ENCODE assay signal across 21 mouse cellular contexts in genomic region chr2:69116767-69117166, GRCm38 (mm10). TPM values are rescaled to one million over a fixed set of nuclear protein-coding genes. Genes with fewer than 3 reads are reported as not detected.
DNase-seq lines count a peak whose midpoint lies in the region; ATAC-seq and TF ChIP-seq lines count a peak whose summit lies in the region.
"Had no signal": no experiment of that assay in that cellular context is flagged by ENCODE, and none has a peak within 500 bp of the region (broad histone marks: within the 10 kb centered on the region; RNA-seq: fewer than 3 reads in every experiment).

No protein-coding gene starts in this region.

- H3K27ac ChIP-seq in forebrain, embryonic 13.5 days, result no peak overlapping the region
- no peak overlapping the region for H3K27ac ChIP-seq in forebrain, embryonic 11.5 days (ENCODE audit: low read depth, low read length)
- H3K27ac ChIP-seq in hindbrain, postnatal 0 days, result no peak overlapping the region
- no peak overlapping the region for H3K27ac ChIP-seq in hindbrain, embryonic 11.5 days (ENCODE audit: low read depth, low read length)
- H3K27ac ChIP-seq in left cerebral cortex, adult 2 months, result no peak overlapping the region
- H3K27ac ChIP-seq: heart, embryonic 15.5 days; limb, embryonic 13.5 days; liver, embryonic 12.5 days; midbrain, embryonic 12.5 days; neural tube, embryonic 12.5 days had no signal

- DNase-seq in forebrain, embryonic 11.5 days (ENCODE audit: low spot score), result no peak
- peak; percentile 27 for DNase-seq in hindbrain, postnatal 0 days (ENCODE audit: low spot score)
- DNase-seq in hindbrain, embryonic 11.5 days (ENCODE audit: low spot score), result no peak
- DNase-seq in left cerebral cortex, postnatal 4 days, result peak; percentile 8
- DNase-seq in left cerebral cortex, adult 2 months (ENCODE audit: extremely low spot score in 1 of 2, low spot score in 2 of 2), result no peak
- DNase-seq in spleen, adult 18-20 months, result no peak
- DNase-seq: adrenal gland, postnatal 14 days; cerebellum, adult 9-10 months; gastrocnemius, postnatal 36 days; heart, postnatal 36 days; kidney, adult 2 months; kidney, postnatal 10 days; lung, adult 18-20 months; right cerebral cortex, postnatal 14 days had no signal

- H3K4me2 ChIP-seq in forebrain, embryonic 13.5 days, result no peak overlapping the region
- H3K4me2 ChIP-seq in forebrain, embryonic 11.5 days (ENCODE audit: low read depth, low read length, severe bottlenecking), result no peak overlapping the region
- no peak overlapping the region for H3K4me2 ChIP-seq in hindbrain, postnatal 0 days (ENCODE audit: low read depth, low read length)
- H3K4me2 ChIP-seq in hindbrain, embryonic 11.5 days (replicated peaks; ENCODE audit: low read depth, low read length), result no peak overlapping the region
- H3K4me2 ChIP-seq: heart, embryonic 15.5 days; limb, embryonic 13.5 days; liver, embryonic 12.5 days; midbrain, embryonic 12.5 days; neural tube, embryonic 12.5 days had no signal

- H3K4me3 ChIP-seq in forebrain, embryonic 13.5 days, result no peak overlapping the region
- H3K4me3 ChIP-seq in forebrain, embryonic 11.5 days (ENCODE audit: low read depth, low read length), result no peak overlapping the region
- H3K4me3 ChIP-seq in hindbrain, postnatal 0 days (ENCODE audit: low read length), result no peak overlapping the region
- H3K4me3 ChIP-seq in hindbrain, embryonic 11.5 days (ENCODE audit: low read depth, low read length), result no peak overlapping the region
- H3K4me3 ChIP-seq in left cerebral cortex, adult 2 months, result no peak overlapping the region
- H3K4me3 ChIP-seq: heart, embryonic 15.5 days; limb, embryonic 13.5 days; liver, embryonic 12.5 days; midbrain, embryonic 12.5 days; neural tube, embryonic 12.5 days had no signal

- intact Hi-C loops in left cerebral cortex, postnatal 4 days (cut with DNase I), result no loop called here
- intact Hi-C loops in left cerebral cortex, adult 2 months (cut with DNase I), result no loop called here

- WGBS in forebrain, embryonic 13.5 days, result 75% methylated on average over 4 of the region's 4 CpGs
- 84% methylated on average over 4 of the region's 4 CpGs for WGBS in forebrain, embryonic 11.5 days
- WGBS in hindbrain, postnatal 0 days, result 57% methylated on average over 4 of the region's 4 CpGs
- 82% methylated on average over 4 of the region's 4 CpGs for WGBS in hindbrain, embryonic 11.5 days

- H3K27me3 ChIP-seq in forebrain, embryonic 13.5 days, result no peaks in the 10 kb centered on the region
- H3K27me3 ChIP-seq in forebrain, embryonic 11.5 days (ENCODE audit: control insufficient read depth, insufficient read depth, low read length), result no peaks in the 10 kb centered on the region
- H3K27me3 ChIP-seq in hindbrain, postnatal 0 days (ENCODE audit: insufficient read depth, low read length), result no peaks in the 10 kb centered on the region
- no peaks in the 10 kb centered on the region for H3K27me3 ChIP-seq in hindbrain, embryonic 11.5 days (ENCODE audit: control insufficient read depth, insufficient read depth, low read length)
- H3K27me3 ChIP-seq: heart, embryonic 15.5 days; limb, embryonic 13.5 days; liver, embryonic 12.5 days; midbrain, embryonic 12.5 days; neural tube, embryonic 12.5 days had no signal

- TF ChIP-seq CTCF in hindbrain, postnatal 0 days (IDR thresholded peaks at IDR 0.05; ENCODE audit: low read depth), result no peak
- TF ChIP-seq CTCF in left cerebral cortex, adult 2 months (IDR thresholded peaks at IDR 0.05), result no peak

- H3K9me3 ChIP-seq in forebrain, embryonic 13.5 days (replicated peaks), result no peaks in the 10 kb centered on the region; the same call in 1 of the 2 replicates
- H3K9me3 ChIP-seq in forebrain, embryonic 11.5 days (ENCODE audit: control insufficient read depth, low read length), result no peaks in the 10 kb centered on the region; the same call in 1 of the 2 replicates
- no peaks in the 10 kb centered on the region for H3K9me3 ChIP-seq in hindbrain, postnatal 0 days (ENCODE audit: low read length)
- no peaks in the 10 kb centered on the region for H3K9me3 ChIP-seq in hindbrain, embryonic 11.5 days (ENCODE audit: control insufficient read depth, low read length)
- H3K9me3 ChIP-seq: heart, embryonic 15.5 days; midbrain, embryonic 12.5 days had no signal

- peak; percentile 66; the same call in 1 of the 2 replicates for ATAC-seq in forebrain, embryonic 13.5 days
- ATAC-seq in forebrain, embryonic 11.5 days (replicated peaks; ENCODE audit: low FRiP score), result no peak
- ATAC-seq in hindbrain, postnatal 0 days, result 0 out of 2 replicates have a peak, but pooled peaks have one; percentile 58
- ATAC-seq in hindbrain, embryonic 11.5 days (ENCODE audit: low FRiP score), result no peak
- ATAC-seq: CD4-positive, CD25-positive, alpha-beta regulatory T cell, adult 4 months; liver, embryonic 12.5 days had no signal

- H3K9ac ChIP-seq in forebrain, embryonic 13.5 days, result no peak overlapping the region
- H3K9ac ChIP-seq in forebrain, embryonic 11.5 days (ENCODE audit: low read length), result no peak overlapping the region
- no peak overlapping the region for H3K9ac ChIP-seq in hindbrain, postnatal 0 days (replicated peaks; ENCODE audit: low read length)
- no peak overlapping the region for H3K9ac ChIP-seq in hindbrain, embryonic 11.5 days (ENCODE audit: low read depth, low read length)
- H3K9ac ChIP-seq: heart, embryonic 15.5 days; limb, embryonic 13.5 days; liver, embryonic 12.5 days; midbrain, embryonic 12.5 days; neural tube, embryonic 12.5 days had no signal

- peaks cover 2% of the 10 kb centered on the region; the same call in 1 of the 2 replicates for H3K4me1 ChIP-seq in forebrain, embryonic 13.5 days
- H3K4me1 ChIP-seq in forebrain, embryonic 11.5 days (replicated peaks; ENCODE audit: control insufficient read depth, insufficient read depth, low read length), result no peaks in the 10 kb centered on the region
- no peaks in the 10 kb centered on the region for H3K4me1 ChIP-seq in hindbrain, postnatal 0 days (ENCODE audit: insufficient read depth, low read length)
- H3K4me1 ChIP-seq in hindbrain, embryonic 11.5 days (replicated peaks; ENCODE audit: control insufficient read depth, insufficient read depth, low read length), result no peaks in the 10 kb centered on the region
- H3K4me1 ChIP-seq: heart, embryonic 15.5 days; limb, embryonic 13.5 days; liver, embryonic 12.5 days; midbrain, embryonic 12.5 days had no signal

- H3K36me3 ChIP-seq in forebrain, embryonic 13.5 days (ENCODE audit: poor library complexity, severe bottlenecking), result peaks cover 7% of the 10 kb centered on the region; the same call in 1 of the 2 replicates
- no peaks in the 10 kb centered on the region for H3K36me3 ChIP-seq in forebrain, embryonic 11.5 days (ENCODE audit: control insufficient read depth, insufficient read depth, low read length)
- H3K36me3 ChIP-seq in hindbrain, postnatal 0 days (ENCODE audit: insufficient read depth, low read length), result no peaks in the 10 kb centered on the region
- no peaks in the 10 kb centered on the region for H3K36me3 ChIP-seq in hindbrain, embryonic 11.5 days (ENCODE audit: control insufficient read depth, insufficient read depth, low read length)
- H3K36me3 ChIP-seq: liver, embryonic 12.5 days had no signal

RNA-seq across cellular contexts. Expression of gene Nostrin, which starts 18.8 kb away (rescaled TPM):
- polyA plus RNA-seq in forebrain, embryonic 13.5 days (2015; fragmentation: Nextera tagmentation; extraction: Ambion mirVana), result 0.53 and 0.96 TPM in 2 replicates
- polyA plus RNA-seq in forebrain, embryonic 11.5 days (2014; fragmentation: Nextera tagmentation; extraction: Ambion mirVana), result 0.92 and 1.1 TPM in 2 replicates
- total RNA-seq in hindbrain, postnatal 0 days (2014; rRNA removed), result 1.9 and 4.5 TPM in 2 replicates
- 2.3 and 2.5 TPM in 2 replicates for polyA plus RNA-seq in hindbrain, postnatal 0 days (2015; fragmentation: Nextera tagmentation; extraction: Ambion mirVana)
- polyA plus RNA-seq in hindbrain, embryonic 11.5 days (2014; fragmentation: Nextera tagmentation; extraction: Ambion mirVana), result 0.68 and 0.74 TPM in 2 replicates
- 1 to 10 TPM; 2.8 to 3.6 TPM for total RNA-seq in left cerebral cortex, postnatal 4 days (2021)
- 1 to 10 TPM; 3.5 to 6.6 TPM for total RNA-seq in left cerebral cortex, adult 2 months (2021)

Comparison
In these comparisons a context has a peak if more than half of its experiments do, and no peak if none do; other contexts are left out.
1. ATAC-seq: peak in forebrain, embryonic 13.5 days (single experiment) and hindbrain, postnatal 0 days (single experiment); none in forebrain, embryonic 11.5 days (single experiment) and hindbrain, embryonic 11.5 days (single experiment).
2. DNase-seq: peak in hindbrain, postnatal 0 days (single experiment) and left cerebral cortex, postnatal 4 days (single experiment); none in forebrain, embryonic 11.5 days (single experiment), hindbrain, embryonic 11.5 days (single experiment), left cerebral cortex, adult 2 months (0 of 2) and spleen, adult 18-20 months (0 of 2).